Mouse (Mus musculus) lung, adult 2 months (tissue): ENCODE measurements around the gene Slc25a11.

Experiments
- CTCF ChIP-seq: fragments of 200-500 bp; IDR thresholded peaks from 2 replicates; pipeline ENCODE4 v1.5.1; 2011; ENCODE audit warnings: mild to moderate bottlenecking, low read length, control low read depth; ENCODE audit not compliant: insufficient read depth
- POLR2A ChIP-seq: fragments of 200-500 bp; IDR thresholded peaks from 2 replicates; pipeline ENCODE4 v1.6.1; 2011; ENCODE audit warnings: low read depth, mild to moderate bottlenecking, control low read depth, low read length, borderline replicate concordance; ENCODE audit errors: extremely low read depth

GRCm38 (mm10) chr11:70608381-70609066 lies 38.8 kb downstream of the Slc25a11 start:
- TF ChIP-seq CTCF (peak; percentile 30; the same call in 1 of the 2 replicates), POLR2A (no peak)
